Mouse (Mus musculus) CH12.LX (cell line): ENCODE measurements at regions not wholly inside any gene's neighbourhood (a gene's known extent, or its start where the extent isn't known, plus 50 kb on each side); places are given as distances from the start of the nearest gene placed in this dataset.

Experiments used
- DNase-seq: peaks from one replicate; pipeline ENCODE4 v3.0.0-alpha.2; 2013; ENCODE audit errors: extremely low read depth
- H3K27ac ChIP-seq: 2 replicates; pipeline ENCODE4 v1.5.1; 2012; ENCODE audit warnings: low read depth, mild to moderate bottlenecking, control low read depth, moderate library complexity; ENCODE audit not compliant: insufficient read depth
- H3K27me3 ChIP-seq: replicated peaks from 2 replicates; pipeline ENCODE3; 2012; ENCODE audit warnings: inconsistent platforms
- H3K36me3 ChIP-seq, 2 experiments: replicated peaks in 1 of 2; 2 replicates each; pipeline versions ENCODE3 to v1.6.1; 2012; ENCODE audit warnings: inconsistent platforms in 1 of 2, low read length in 1 of 2, mild to moderate bottlenecking in 1 of 2, mixed read lengths in 1 of 2, moderate library complexity in 1 of 2; ENCODE audit not compliant: control insufficient read depth in 1 of 2, insufficient read depth in 1 of 2
- H3K4me1 ChIP-seq, 2 experiments: 2 replicates each; pipeline ENCODE4 v1.6.1; 2012; ENCODE audit warnings: inconsistent platforms in 1 of 2, moderate library complexity in 1 of 2; ENCODE audit not compliant: insufficient read depth in 2 of 2, control insufficient read depth in 1 of 2
- H3K4me2 ChIP-seq: 2 replicates; pipeline ENCODE4 v1.6.1; 2012; ENCODE audit warnings: low read depth, mild to moderate bottlenecking, control low read depth; ENCODE audit not compliant: poor library complexity, insufficient read depth, severe bottlenecking
- H3K4me3 ChIP-seq, 3 experiments: fragments of 150-350 bp in 1 of 3; sonication (generic) in 1 of 3; replicated peaks in 1 of 3; 2 replicates each; pipeline versions ENCODE3 to v1.5.1; 2011 to 2012; ENCODE audit warnings: low read depth in 2 of 3, low read length in 2 of 3, mild to moderate bottlenecking in 2 of 3, moderate library complexity in 2 of 3, control low read depth in 1 of 3, improper control_type of control experiment in 1 of 3, inconsistent platforms in 1 of 3, mixed read lengths in 1 of 3; ENCODE audit not compliant: poor library complexity in 1 of 3
- H3K79me2 ChIP-seq: replicated peaks from 2 replicates; pipeline ENCODE4 v1.6.1; 2012; ENCODE audit warnings: mild to moderate bottlenecking, moderate library complexity; ENCODE audit not compliant: control insufficient read depth, poor library complexity, insufficient read depth, severe bottlenecking; ENCODE audit errors: extremely low read depth
- H3K9ac ChIP-seq: 2 replicates; pipeline ENCODE4 v1.6.1; 2012; ENCODE audit warnings: low read depth, mild to moderate bottlenecking, control low read depth, moderate library complexity; ENCODE audit not compliant: insufficient read depth
- H3K9me3 ChIP-seq: replicated peaks from 2 replicates; pipeline ENCODE3; 2012; ENCODE audit warnings: low read length, inconsistent platforms, mixed read lengths
- BHLHE40 ChIP-seq: IDR thresholded peaks from 2 replicates; pipeline ENCODE4 v1.6.1; 2011; ENCODE audit warnings: mild to moderate bottlenecking, low read depth, low read length, improper control_type of control experiment
- CHD2 ChIP-seq: IDR thresholded peaks from 2 replicates; pipeline ENCODE4 v1.6.1; 2011; ENCODE audit warnings: low read length, improper control_type of control experiment
- CTCF ChIP-seq, 2 experiments: IDR thresholded peaks in 1 of 2; conservative IDR thresholded peaks in 1 of 2; 2 replicates each; pipeline ENCODE4 v1.5.1; 2011 to 2012; ENCODE audit warnings: low read depth in 2 of 2, low read length in 2 of 2, improper control_type of control experiment in 1 of 2, inconsistent platforms in 1 of 2, mild to moderate bottlenecking in 1 of 2, moderate library complexity in 1 of 2
- E2F4 ChIP-seq: IDR thresholded peaks from 2 replicates; pipeline ENCODE4 v1.6.1; 2011; ENCODE audit warnings: low read depth, low read length, improper control_type of control experiment; ENCODE audit not compliant: insufficient replicate concordance
- EP300 ChIP-seq: IDR thresholded peaks from 2 replicates; pipeline ENCODE4 v1.6.1; 2011; ENCODE audit warnings: low read length, improper control_type of control experiment
- GABPA ChIP-seq: IDR thresholded peaks from 2 replicates; pipeline ENCODE4 v1.6.1; 2012; ENCODE audit warnings: low read depth, low read length, improper control_type of control experiment, inconsistent platforms; ENCODE audit not compliant: insufficient replicate concordance
- IRF4 ChIP-seq: IDR thresholded peaks from 2 replicates; pipeline ENCODE4 v1.6.1; 2014; ENCODE audit warnings: low read depth, mild to moderate bottlenecking, inconsistent platforms, low read length, improper control_type of control experiment
- KAT2A ChIP-seq: IDR thresholded peaks from 2 replicates; pipeline ENCODE4 v1.6.1; 2012; ENCODE audit warnings: low read length, improper control_type of control experiment, inconsistent platforms; ENCODE audit not compliant: insufficient replicate concordance
- MAZ ChIP-seq: IDR thresholded peaks from 2 replicates; pipeline ENCODE4 v1.6.1; 2012; ENCODE audit warnings: low read depth, mild to moderate bottlenecking, inconsistent platforms, low read length, improper control_type of control experiment, moderate library complexity
- MXI1 ChIP-seq: IDR thresholded peaks from 2 replicates; pipeline ENCODE4 v1.6.1; 2011; ENCODE audit warnings: mild to moderate bottlenecking, low read depth, low read length, improper control_type of control experiment
- MYC ChIP-seq: IDR thresholded peaks from 2 replicates; pipeline ENCODE4 v1.6.1; 2011; ENCODE audit warnings: low read depth, mild to moderate bottlenecking, improper control_type of control experiment, low read length
- NRF1 ChIP-seq: IDR thresholded peaks from 2 replicates; pipeline ENCODE4 v1.6.1; 2014; ENCODE audit warnings: low read depth, mild to moderate bottlenecking, inconsistent platforms, low read length, improper control_type of control experiment, moderate library complexity
- PAX5 ChIP-seq: IDR thresholded peaks from 2 replicates; pipeline ENCODE4 v1.6.1; 2012; ENCODE audit warnings: low read length, inconsistent platforms, mixed read lengths
- POLR2A ChIP-seq: IDR thresholded peaks from 2 replicates; pipeline ENCODE4 v1.6.1; 2011; ENCODE audit warnings: low read depth, mild to moderate bottlenecking, improper control_type of control experiment, low read length
- RAD21 ChIP-seq: IDR thresholded peaks from 2 replicates; pipeline ENCODE4 v1.6.1; 2011; ENCODE audit warnings: low read depth, mild to moderate bottlenecking, low read length, improper control_type of control experiment, moderate library complexity
- RCOR1 ChIP-seq: conservative IDR thresholded peaks from 2 replicates; pipeline ENCODE4 v1.6.1; 2012; ENCODE audit warnings: low read depth, mild to moderate bottlenecking, inconsistent platforms, low read length, improper control_type of control experiment
- SMC3 ChIP-seq: IDR thresholded peaks from 2 replicates; pipeline ENCODE4 v1.6.1; 2011; ENCODE audit warnings: low read depth, low read length, improper control_type of control experiment
- TBP ChIP-seq: conservative IDR thresholded peaks from 2 replicates; pipeline ENCODE4 v1.6.1; 2011; ENCODE audit warnings: low read depth, low read length, improper control_type of control experiment
- TCF12 ChIP-seq: IDR thresholded peaks from 2 replicates; pipeline ENCODE4 v1.6.1; 2014; ENCODE audit warnings: low read depth, mild to moderate bottlenecking, inconsistent platforms, low read length, improper control_type of control experiment
- USF2 ChIP-seq: conservative IDR thresholded peaks from 2 replicates; pipeline ENCODE4 v1.6.1; 2011; ENCODE audit warnings: low read depth, low read length, improper control_type of control experiment
- ZMIZ1 ChIP-seq: IDR thresholded peaks from 2 replicates; pipeline ENCODE4 v1.6.1; 2012; ENCODE audit warnings: low read depth, mild to moderate bottlenecking, inconsistent platforms, low read length, improper control_type of control experiment
- ZNF384 ChIP-seq: IDR thresholded peaks from 2 replicates; pipeline ENCODE4 v1.6.1; 2012; ENCODE audit warnings: low read depth, low read length, improper control_type of control experiment, inconsistent platforms
- dilution Hi-C: fragments of 300-500 bp; cut with MboI; formaldehyde crosslinking; loops from 2 replicates; pipeline ENCODE4 v1.14.3; 2020; ENCODE audit warnings: low sequenced_read_pairs; ENCODE audit not compliant: extremely low pct_unique_long_range_greater_than_20kb, extremely low pct_ligation_motif_present
- in situ Hi-C: fragments of 300-500 bp; cut with MboI; formaldehyde crosslinking; loops from 3 replicates; pipeline ENCODE4 v1.14.3; 2019; ENCODE audit warnings: low sequenced_read_pairs, low pct_ligation_motif_present, low pct_unique_long_range_greater_than_20kb, mixed read lengths

- dilution Hi-C loops = no loop called here
- Histone ChIP-seq H3K27ac (no peak overlapping the region), H3K9me3 (peaks cover 8% of the 10 kb centered on the region)
- TF ChIP-seq SMC3 (no peak), MXI1 (no peak), GABPA (no peak), NRF1 (no peak), RAD21 (no peak), TCF12 (no peak)
- TF ChIP-seq, all 38 proteins: peak for 0
- no peaks in the 10 kb centered on the region for H3K79me2 ChIP-seq
- no peaks in the 10 kb centered on the region for H3K27me3 ChIP-seq
- no peak for DNase-seq
- H3K4me2 ChIP-seq = no peak overlapping the region
- H3K9ac ChIP-seq = no peak overlapping the region
- in situ Hi-C loops = no loop called here
- H3K36me3 ChIP-seq = no peaks in the 10 kb centered on the region
- no peaks in the 10 kb centered on the region for H3K4me1 ChIP-seq
- no peak overlapping the region for H3K4me3 ChIP-seq
These were observed 253.3 kb downstream of the Isl1 start for GRCm38 (mm10) chr13:116056112-116056652.

GRCm38 (mm10) chr13:116036166-116036565, 273.3 kb downstream of the Isl1 start:
- no peak for DNase-seq
- no peak overlapping the region for H3K9ac ChIP-seq
- no peak overlapping the region for H3K27ac ChIP-seq
- H3K79me2 ChIP-seq = no peaks in the 10 kb centered on the region
- no peaks in the 10 kb centered on the region for H3K36me3 ChIP-seq
- dilution Hi-C loops = no loop called here
- no peak overlapping the region for H3K4me3 ChIP-seq
- no peaks in the 10 kb centered on the region for H3K4me1 ChIP-seq
- TF ChIP-seq E2F4 (no peak), MXI1 (no peak), RAD21 (no peak), BHLHE40 (no peak), KAT2A (no peak), USF2 (no peak), MYC (no peak), PAX5 (no peak), ZNF384 (no peak), POLR2A (no peak), RCOR1 (no peak), TBP (no peak), ZMIZ1 (no peak), CTCF (conservative IDR thresholded peaks at IDR 0.05 in 1 of 2, IDR thresholded peaks at IDR 0.05 in 1 of 2; ENCODE audit: low read depth in 2 of 2, low read length in 2 of 2) (no peak), GABPA (no peak), EP300 (no peak), MAZ (no peak), CHD2 (no peak), IRF4 (no peak)
- in situ Hi-C loops = no loop called here
- H3K27me3 ChIP-seq = no peaks in the 10 kb centered on the region
- H3K4me2 ChIP-seq = no peak overlapping the region
- H3K9me3 ChIP-seq = peaks cover 26% of the 10 kb centered on the region
